Mouse (Mus musculus): ENCODE results near the gene Olfr56.
"Not testable (repeated sequence)": the region's sequence is repeated elsewhere in the genome, so short reads cannot be mapped to it uniquely, and the experiment has no call there.

The Olfr56 gene

GRCm38 (mm10) chr11:48978240-48978939 is at the start of gene Olfr56:
Olfr56 (plus strand) TSS chr11:48978889.
- DNase-seq (ENCODE audit: low spot score in 2 of 2) = not testable (repeated sequence)

- not testable (repeated sequence) for DNase-seq (ENCODE audit: low spot score in 2 of 2)
These were observed 45.3 kb upstream of the Olfr56 start for GRCm38 (mm10) chr11:48933422-48933821.

GRCm38 (mm10) chr11:48933923-48934322 is 44.8 kb upstream of the Olfr56 start:
- DNase-seq (ENCODE audit: low spot score in 2 of 2) = not testable (repeated sequence)

- not testable (repeated sequence) for DNase-seq (ENCODE audit: low spot score in 2 of 2)
These were observed 43.4 kb upstream of the Olfr56 start for GRCm38 (mm10) chr11:48935291-48935690.

GRCm38 (mm10) chr11:48939286-48939685 is 39.4 kb upstream of the Olfr56 start:
- DNase-seq (ENCODE audit: low spot score in 2 of 2) = not testable (repeated sequence)

- DNase-seq (ENCODE audit: low spot score in 2 of 2) = not testable (repeated sequence)
These were observed 32.6 kb upstream of the Olfr56 start, which contains the start of gene Psme2b for GRCm38 (mm10) chr11:48946090-48946489. Psme2b (minus strand) TSS chr11:48946190.

GRCm38 (mm10) chr11:48974686-48975085 is 4.0 kb upstream of the Olfr56 start:
- DNase-seq (ENCODE audit: low spot score in 2 of 2) = not testable (repeated sequence)

- DNase-seq (ENCODE audit: low spot score in 2 of 2) = not testable (repeated sequence)
These were observed 562 bp downstream of the Olfr56 start, which contains the start of gene 9930111J21Rik1 for GRCm38 (mm10) chr11:48979251-48979650. 9930111J21Rik1 (minus strand) TSS chr11:48979398.

- not testable (repeated sequence) for DNase-seq (ENCODE audit: low spot score in 2 of 2)
These were observed 1.4 kb downstream of the Olfr56 start for GRCm38 (mm10) chr11:48980052-48980451.

GRCm38 (mm10) chr11:48982848-48983247 is 4.2 kb downstream of the Olfr56 start:
- DNase-seq (ENCODE audit: low spot score in 2 of 2) = not testable (repeated sequence)

GRCm38 (mm10) chr11:48988219-48988618 is 9.5 kb downstream of the Olfr56 start:
- DNase-seq (ENCODE audit: low spot score in 2 of 2) = not testable (repeated sequence)

GRCm38 (mm10) chr11:48989981-48990380 is 11.3 kb downstream of the Olfr56 start:
- not testable (repeated sequence) for DNase-seq (ENCODE audit: low spot score in 2 of 2)

- not testable (repeated sequence) for DNase-seq (ENCODE audit: low spot score in 2 of 2)
These were observed 13.2 kb downstream of the Olfr56 start, which contains the start of gene Gm12185 for GRCm38 (mm10) chr11:48991740-48992520. Gm12185 (minus strand) TSS chr11:48992226.

- DNase-seq (ENCODE audit: low spot score in 2 of 2) = not testable (repeated sequence)
These were observed 14.6 kb downstream of the Olfr56 start for GRCm38 (mm10) chr11:48993296-48993695.

- not testable (repeated sequence) for DNase-seq (ENCODE audit: low spot score in 2 of 2)
These were observed 15.3 kb downstream of the Olfr56 start, which contains the start of gene Tgtp1 for GRCm38 (mm10) chr11:48994018-48994417. Tgtp1 (minus strand) TSS chr11:48994172.

GRCm38 (mm10) chr11:49000411-49000810 is 21.7 kb downstream of the Olfr56 start:
- DNase-seq (ENCODE audit: low spot score in 2 of 2) = not testable (repeated sequence)

GRCm38 (mm10) chr11:49006317-49006716 is 27.6 kb downstream of the Olfr56 start:
- not testable (repeated sequence) for DNase-seq (ENCODE audit: low spot score in 2 of 2)

- DNase-seq (ENCODE audit: low spot score in 2 of 2) = not testable (repeated sequence)
These were observed 28.1 kb downstream of the Olfr56 start for GRCm38 (mm10) chr11:49006785-49007184.

GRCm38 (mm10) chr11:49012074-49012473 is 33.4 kb downstream of the Olfr56 start:
- not testable (repeated sequence) for DNase-seq (ENCODE audit: low spot score in 2 of 2)

GRCm38 (mm10) chr11:49050064-49050463 is 71.4 kb downstream of the Olfr56 start:
- not testable (repeated sequence) for DNase-seq (ENCODE audit: low spot score in 2 of 2)

GRCm38 (mm10) chr11:49051093-49051891 is 72.6 kb downstream of the Olfr56 start, which contains the start of gene 9930111J21Rik2:
9930111J21Rik2 (minus strand) TSS chr11:49051242.
- not testable (repeated sequence) for DNase-seq (ENCODE audit: low spot score in 2 of 2)
